Mouse (Mus musculus) T-cell, adult 2 months (primary cell): ENCODE data around the gene Lst1.

Experiments
- DNase-seq: peaks from one replicate; pipeline ENCODE4 v3.0.0; 2022; ENCODE audit warnings: low spot score

Gene Lst1

GRCm38 (mm10) chr17:35209785-35210535 is 21.7 kb upstream of the Lst1 start:
- peak; percentile 85 for DNase-seq

DNA sequence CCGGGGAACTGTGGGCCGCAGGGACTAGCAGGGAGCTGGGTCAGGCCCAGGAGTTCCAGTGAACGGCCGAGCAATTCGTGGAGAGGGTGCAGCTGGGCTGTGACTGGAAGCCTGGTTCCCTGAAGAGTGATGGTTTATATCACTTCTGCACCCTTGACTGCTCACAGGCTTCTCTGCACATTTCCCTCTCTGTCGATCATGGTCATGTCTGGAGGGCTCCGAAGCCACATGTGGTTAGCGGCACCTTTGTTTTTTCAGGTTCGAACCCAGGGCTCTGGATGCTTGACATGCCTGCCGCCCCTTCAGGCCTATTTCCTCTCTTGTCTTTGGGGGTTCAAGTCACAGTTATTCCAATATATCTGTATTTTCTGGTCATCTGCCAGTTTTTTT is 17.1 kb upstream of the Lst1 start:
- DNase-seq, result no peak

DNA sequence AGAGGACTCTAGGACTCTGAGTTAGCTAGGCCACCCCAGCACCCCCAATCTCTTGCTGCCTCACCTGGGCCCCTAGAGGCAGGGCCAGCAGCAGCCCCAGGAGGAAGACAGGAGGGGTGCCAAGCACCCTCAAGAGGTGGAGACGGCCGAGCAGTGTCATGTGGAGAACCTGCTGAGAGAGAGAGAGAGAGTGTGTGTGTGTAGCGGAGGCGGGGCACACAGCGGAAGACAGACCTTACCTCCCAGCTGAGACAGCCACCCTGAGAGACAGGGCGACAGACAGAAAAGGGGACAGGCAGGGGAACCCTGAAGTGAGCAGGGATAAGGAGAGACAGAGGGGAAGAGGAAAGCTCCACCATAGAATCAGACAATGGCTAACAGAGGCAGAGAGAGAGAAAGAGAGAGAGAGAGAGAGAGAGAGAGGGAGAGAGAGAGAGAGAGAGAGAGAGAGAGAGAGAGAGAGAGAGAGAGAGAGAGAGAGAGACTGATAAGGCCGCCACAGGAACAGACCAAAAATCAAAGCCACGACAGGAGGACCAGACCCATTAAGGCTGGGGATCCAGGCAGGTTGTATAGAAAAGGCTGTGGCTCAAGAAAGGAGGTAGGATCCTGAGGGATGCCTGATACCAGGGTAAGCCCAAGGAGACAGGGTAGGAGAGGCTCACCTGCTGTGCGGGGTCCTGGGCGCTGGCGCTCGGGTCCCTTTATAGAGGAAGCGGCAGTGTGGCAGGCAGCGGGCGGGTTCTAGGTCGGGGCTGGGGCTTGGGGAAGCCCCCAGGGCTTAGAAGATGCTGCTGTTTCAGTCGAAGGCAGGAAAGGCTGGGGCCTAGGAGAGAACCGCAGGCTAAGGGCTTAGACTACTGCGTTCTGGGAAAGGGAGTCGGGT is 16.5 kb upstream of the Lst1 start, which contains the start of gene Lta:
Gene Lta, minus strand, starts transcription at position 858 of the 886 bp plus-strand sequence.
- DNase-seq, result peak; percentile 85

DNA sequence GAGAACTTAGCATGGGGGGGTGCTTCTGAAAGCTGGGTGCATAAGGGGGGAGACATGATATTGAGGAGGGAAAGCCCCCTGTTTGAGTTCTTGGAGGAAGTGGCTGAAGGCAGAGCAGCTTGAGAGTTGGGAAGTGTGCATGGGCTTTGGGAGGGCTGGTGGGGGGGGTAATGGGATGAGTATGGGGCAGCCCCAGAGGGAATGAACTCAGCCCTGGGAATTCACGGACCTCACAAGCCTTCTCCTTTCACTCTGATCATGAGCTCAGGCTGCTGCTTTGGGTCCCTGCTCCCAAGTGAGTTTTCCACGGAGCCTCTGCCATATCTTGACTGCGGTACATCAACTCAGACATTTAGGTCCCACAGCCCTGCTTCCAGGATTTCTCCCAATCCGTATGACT is 14.2 kb upstream of the Lst1 start:
- no peak for DNase-seq

DNA sequence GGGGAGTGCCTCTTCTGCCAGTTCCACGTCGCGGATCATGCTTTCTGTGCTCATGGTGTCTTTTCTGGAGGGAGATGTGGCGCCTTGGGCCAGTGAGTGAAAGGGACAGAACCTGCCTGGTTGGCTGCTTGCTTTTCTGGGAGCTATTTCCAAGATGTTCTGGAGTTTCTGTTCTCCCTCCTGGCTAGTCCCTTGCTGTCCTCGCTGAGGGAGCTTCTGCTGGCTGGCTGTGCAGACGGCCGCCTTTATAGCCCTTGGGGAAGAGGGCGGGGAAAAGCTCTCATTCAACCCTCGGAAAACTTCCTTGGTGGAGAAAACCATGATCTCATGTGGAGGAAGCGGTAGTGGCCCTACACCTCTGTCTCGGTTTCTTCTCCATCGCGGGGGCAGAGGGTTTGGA is 13.5 kb upstream of the Lst1 start, which contains the start of gene Tnf:
Gene Tnf, minus strand, starts transcription at position 221 of the 400 bp plus-strand sequence.
- peak; percentile 78 for DNase-seq

GRCm38 (mm10) chr17:35201128-35201527 is 12.9 kb upstream of the Lst1 start:
- DNase-seq, result peak; percentile 30

- DNase-seq, result peak; percentile 95
Observed at GRCm38 (mm10) chr17:35200398-35200797, 12.2 kb upstream of the Lst1 start.

DNA sequence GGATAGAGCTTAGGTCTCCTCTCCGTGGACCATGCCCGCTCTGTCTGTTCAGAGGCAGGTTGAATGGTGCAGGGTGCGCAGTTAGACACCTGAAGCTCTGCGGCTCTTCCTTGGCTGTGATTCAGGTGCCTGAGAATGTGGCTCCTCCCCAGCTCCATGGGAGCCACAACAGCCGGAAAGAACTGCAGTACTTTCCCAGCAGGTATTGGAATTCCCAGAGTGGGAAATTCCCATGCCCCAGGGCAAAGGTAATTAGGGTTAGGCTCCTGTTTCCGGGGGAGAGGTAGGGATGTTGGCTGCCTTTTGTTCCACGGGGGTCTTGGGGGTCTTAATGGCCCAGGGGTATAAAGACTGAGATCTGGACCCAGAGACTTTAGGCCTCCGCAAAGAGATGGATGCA is 10.7 kb upstream of the Lst1 start:
- no peak for DNase-seq

- DNase-seq, result no peak
Observed at GRCm38 (mm10) chr17:35198029-35198428, 9.8 kb upstream of the Lst1 start.

DNA sequence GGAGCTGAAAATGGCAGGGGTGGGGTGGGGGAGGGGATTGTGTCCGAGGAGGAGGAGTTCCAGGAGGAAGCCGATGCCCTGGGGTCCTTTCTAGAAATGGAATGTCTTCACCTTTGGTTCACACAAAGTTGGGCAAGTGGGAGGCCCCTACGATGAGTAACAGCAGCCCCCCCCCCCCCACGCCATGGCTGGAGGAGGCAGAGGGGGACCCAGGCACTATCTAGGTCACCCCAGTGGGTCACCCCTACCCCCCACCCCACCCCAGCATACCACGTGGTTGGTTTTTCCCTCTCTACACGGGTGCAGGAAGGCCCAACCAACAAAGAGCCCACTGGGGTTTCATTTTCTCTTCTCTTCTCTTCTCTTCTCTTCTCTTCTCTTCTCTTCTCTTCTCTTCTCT is 8.9 kb upstream of the Lst1 start:
- peak; percentile 26 for DNase-seq

DNA sequence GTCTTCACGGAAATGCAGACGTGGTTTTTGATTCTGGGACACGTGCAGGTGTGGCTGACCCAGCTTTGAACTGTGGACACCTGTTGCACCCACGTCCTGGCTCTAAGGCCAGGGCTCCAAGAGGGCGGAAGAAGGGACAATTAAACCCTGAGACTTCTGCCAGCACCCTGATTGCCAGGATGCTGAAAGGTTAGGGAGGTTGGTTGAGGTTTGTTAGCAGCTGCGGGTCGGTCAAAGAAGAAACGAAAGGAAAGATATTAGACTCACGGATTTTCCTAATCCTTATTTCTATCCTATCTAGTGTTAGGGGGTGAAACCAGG is 8.0 kb upstream of the Lst1 start:
- DNase-seq, result peak; percentile 31

GRCm38 (mm10) chr17:35195631-35196320 is 7.5 kb upstream of the Lst1 start:
- DNase-seq, result peak; percentile 92

- DNase-seq, result peak; percentile 16
Observed at GRCm38 (mm10) chr17:35194844-35195630, 6.8 kb upstream of the Lst1 start.

GRCm38 (mm10) chr17:35193881-35194843 is 5.9 kb upstream of the Lst1 start, which contains the start of gene Ltb:
Gene Ltb, plus strand, starts transcription at chr17:35194439.
- DNase-seq, result peak; percentile 87

DNA sequence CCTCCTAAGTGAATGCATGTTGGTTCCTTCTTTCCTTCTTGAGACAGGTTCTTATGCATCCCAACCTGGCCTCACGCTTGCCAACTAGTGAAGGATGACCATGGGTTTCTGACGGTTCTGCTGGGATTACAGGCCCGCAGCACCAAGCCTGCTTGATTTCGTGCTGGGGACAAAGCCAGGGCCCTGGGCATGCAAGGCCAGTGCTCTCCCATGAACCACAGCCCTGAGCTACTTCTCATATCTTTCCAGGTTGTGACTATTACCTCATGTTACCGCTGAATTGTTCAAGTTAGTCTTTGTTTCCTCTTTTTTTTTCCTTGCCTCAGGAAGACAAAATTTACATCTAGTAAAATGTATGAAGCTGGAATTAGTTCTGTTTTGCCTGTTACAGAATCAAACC is 4.7 kb upstream of the Lst1 start:
- DNase-seq, result no peak

- peak; percentile 20 for DNase-seq
Observed at GRCm38 (mm10) chr17:35191723-35192122, 3.5 kb upstream of the Lst1 start.

GRCm38 (mm10) chr17:35190096-35190495 is 1.9 kb upstream of the Lst1 start:
- DNase-seq, result peak; percentile 77

DNA sequence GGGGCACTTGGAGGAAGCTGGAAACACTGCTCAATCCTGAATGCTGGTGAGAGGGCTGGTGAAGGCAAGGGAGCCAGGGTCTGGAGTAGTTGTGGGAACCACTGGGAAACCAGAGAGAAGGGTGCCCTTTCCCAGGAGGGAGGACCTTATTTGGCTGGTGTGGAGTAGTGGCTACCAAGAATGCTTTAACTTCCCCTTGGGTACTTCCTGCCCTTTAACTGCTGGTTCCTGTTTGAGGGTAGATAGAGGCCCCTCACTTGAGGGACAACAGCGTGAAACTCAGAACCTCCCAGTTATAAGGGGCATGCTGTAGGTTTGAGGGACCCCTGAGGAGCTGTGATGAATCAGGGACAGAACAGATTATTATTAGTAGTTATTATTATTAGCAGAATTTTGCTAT is 947 bp upstream of the Lst1 start:
- peak; percentile 19 for DNase-seq

GRCm38 (mm10) chr17:35187345-35187744 is 894 bp downstream of the Lst1 start:
- DNase-seq, result no peak

GRCm38 (mm10) chr17:35186681-35187080 is 1.6 kb downstream of the Lst1 start:
- peak; percentile 73 for DNase-seq
